Mouse (Mus musculus): ENCODE data around the gene Gpalpp1. TPM values are rescaled to one million over a fixed set of nuclear protein-coding genes. Genes with fewer than 3 reads are reported as not detected.
A peak's percentile ranks its signal among the peaks of the same experiment; 100 is the strongest.

Gene Gpalpp1
- total and polyA plus RNA-seq, 3 experiments: 18.3 to 18.9 TPM; not detected in 1

GRCm38 (mm10) chr14:76153828-76154227 is 43.3 kb upstream of the Gpalpp1 start:
- H3K79me2 ChIP-seq (ENCODE audit: control insufficient read depth, insufficient read depth, low read length, poor library complexity): no peaks in the 10 kb centered on the region; the same call in 1 of the 2 replicates
- no peak overlapping the region for H3K27ac ChIP-seq (ENCODE audit: control insufficient read depth, low read depth, low read length)
- peak overlapping the region; percentile 56 for H3K9ac ChIP-seq (ENCODE audit: control insufficient read depth, low read depth, low read length, poor library complexity, severe bottlenecking)
- no peaks in the 10 kb centered on the region for H3K27me3 ChIP-seq (ENCODE audit: control insufficient read depth in 1 of 2, insufficient read depth in 2 of 2, low read length in 2 of 2)
- peaks cover 0 to 17% of the 10 kb centered on the region in 2 experiments; a peak in 2 of 4 replicates for H3K36me3 ChIP-seq (ENCODE audit: control insufficient read depth in 1 of 2, insufficient read depth in 2 of 2, low read length in 2 of 2)
- peak overlapping the region in 1 of 2 experiments; percentile 62; a peak in 2 of 4 replicates for H3K4me3 ChIP-seq (ENCODE audit: control insufficient read depth in 1 of 2, insufficient read depth in 1 of 2, low read depth in 2 of 2, low read length in 2 of 2)
- DNase-seq (ENCODE audit: low read depth, low spot score): peak; percentile 20
- TF ChIP-seq MYC (IDR thresholded peaks at IDR 0.05; ENCODE audit: low read depth, low read length): no peak
- TF ChIP-seq NELFE (IDR thresholded peaks at IDR 0.05; ENCODE audit: low read depth, low read length): no peak
- TF ChIP-seq MEF2A (IDR thresholded peaks at IDR 0.05; ENCODE audit: extremely low read depth, insufficient replicate concordance, low read depth, low read length, poor library complexity, severe bottlenecking): no peak
- TF ChIP-seq RCOR1 (IDR thresholded peaks at IDR 0.05; ENCODE audit: low read depth, low read length): no peak
- no peak for TF ChIP-seq HCFC1 (IDR thresholded peaks at IDR 0.05; ENCODE audit: low read depth, low read length)
- no peak for TF ChIP-seq SMC3 (IDR thresholded peaks at IDR 0.05; ENCODE audit: low read depth, low read length)
- no peak for TF ChIP-seq EP300 (IDR thresholded peaks at IDR 0.05; ENCODE audit: low read depth in 1 of 2, low read length in 2 of 2)
- peak; percentile 5; the same call in 1 of the 2 replicates for TF ChIP-seq MXI1 (IDR thresholded peaks at IDR 0.05; ENCODE audit: low read depth, low read length)
- TF ChIP-seq ZKSCAN1 (IDR thresholded peaks at IDR 0.05; ENCODE audit: low read depth, low read length): no peak
- TF ChIP-seq CTCF (IDR thresholded peaks at IDR 0.05 in 2 of 3, conservative IDR thresholded peaks at IDR 0.05 in 1 of 3; ENCODE audit: control insufficient read depth in 1 of 3, insufficient read depth in 1 of 3, low read depth in 2 of 3, low read length in 3 of 3, poor library complexity in 1 of 3, severe bottlenecking in 1 of 3): no peak
- no peak for TF ChIP-seq MAZ (IDR thresholded peaks at IDR 0.05; ENCODE audit: low read depth, low read length)
- no peak for TF ChIP-seq TAL1 (IDR thresholded peaks at IDR 0.05; ENCODE audit: low read length)
- TF ChIP-seq JUND (IDR thresholded peaks at IDR 0.05; ENCODE audit: low read depth, low read length): no peak
- no peak for TF ChIP-seq E2F4 (IDR thresholded peaks at IDR 0.05; ENCODE audit: borderline replicate concordance, low read depth, low read length)
- no peak for TF ChIP-seq ZNF384 (IDR thresholded peaks at IDR 0.05; ENCODE audit: low read depth, low read length)
- TF ChIP-seq TCF12 (IDR thresholded peaks at IDR 0.05; ENCODE audit: low read depth, low read length): no peak
- TF ChIP-seq POLR2A (IDR thresholded peaks at IDR 0.05; ENCODE audit: control insufficient read depth in 1 of 2, insufficient read depth in 1 of 2, low read depth in 1 of 2, low read length in 2 of 2, poor library complexity in 1 of 2): no peak
- no peak for TF ChIP-seq ZC3H11A (IDR thresholded peaks at IDR 0.05; ENCODE audit: low read depth, low read length)
- no peak for TF ChIP-seq UBTF (IDR thresholded peaks at IDR 0.05; ENCODE audit: borderline replicate concordance, insufficient read depth, low read depth, low read length)
- peak; percentile 56; the same call in 1 of the 2 replicates for TF ChIP-seq BHLHE40 (IDR thresholded peaks at IDR 0.05; ENCODE audit: borderline replicate concordance, low read depth, low read length)
- TF ChIP-seq SIN3A (IDR thresholded peaks at IDR 0.05; ENCODE audit: low read length): no peak; the same call in 1 of the 2 replicates
- TF ChIP-seq USF1 (IDR thresholded peaks at IDR 0.05; ENCODE audit: low read depth, low read length): 0 out of 2 replicates have a peak, but pooled peaks have one; percentile 9
- no peak for TF ChIP-seq CHD2 (IDR thresholded peaks at IDR 0.05; ENCODE audit: low read length)
- H3K9me3 ChIP-seq (replicated peaks; ENCODE audit: insufficient read depth, low read length): no peaks in the 10 kb centered on the region
- peaks cover 7 to 34% of the 10 kb centered on the region in 2 experiments for H3K4me1 ChIP-seq (ENCODE audit: control insufficient read depth in 1 of 2, insufficient read depth in 2 of 2, low read length in 2 of 2)
